Mouse (Mus musculus) heart, adult 2 months (tissue): ENCODE measurements around the gene Parp14. TPM values are rescaled to one million over a fixed set of nuclear protein-coding genes. Genes with fewer than 3 reads are reported as not detected.

Experiments
- DNase-seq, 2 experiments: peaks; one replicate each; pipeline ENCODE4 v3.0.0; 2021
- H3K27ac ChIP-seq: fragments of 200-600 bp; 2 replicates; pipeline ENCODE4 v1.8.1; 2022
- H3K27me3 ChIP-seq: fragments of 200-500 bp; 2 replicates; pipeline ENCODE4 v1.6.1; 2012; ENCODE audit warnings: mild to moderate bottlenecking, low read length, inconsistent platforms, mixed read lengths; ENCODE audit not compliant: control insufficient read depth, insufficient read depth
- H3K36me3 ChIP-seq: fragments of 200-500 bp; 2 replicates; pipeline ENCODE4 v1.6.1; 2012; ENCODE audit warnings: low read length, inconsistent platforms; ENCODE audit not compliant: control insufficient read depth, insufficient read depth
- H3K4me1 ChIP-seq: fragments of 200-500 bp; 2 replicates; pipeline ENCODE4 v1.6.1; 2011; ENCODE audit warnings: low read length; ENCODE audit not compliant: control insufficient read depth, insufficient read depth
- H3K4me3 ChIP-seq: fragments of 200-600 bp; 2 replicates; pipeline ENCODE4 v1.8.1; 2022
- H3K79me2 ChIP-seq: fragments of 200-500 bp; replicated peaks from 2 replicates; pipeline ENCODE4 v1.6.1; 2012; ENCODE audit warnings: mild to moderate bottlenecking, inconsistent platforms, low read length, moderate library complexity, mixed read lengths; ENCODE audit not compliant: control insufficient read depth, insufficient read depth
- H3K9ac ChIP-seq: fragments of 200-500 bp; 2 replicates; pipeline ENCODE4 v1.6.1; 2012; ENCODE audit warnings: low read depth, mild to moderate bottlenecking, control low read depth, inconsistent platforms, low read length, mixed read lengths
- CTCF ChIP-seq: fragments of 200-600 bp; IDR thresholded peaks from 2 replicates; pipeline ENCODE4 v1.8.1; 2022; ENCODE audit warnings: antibody characterized with exemption, mild to moderate bottlenecking, moderate library complexity
- EP300 ChIP-seq: fragments of 200-500 bp; IDR thresholded peaks from 2 replicates; pipeline ENCODE4 v1.6.1; 2011; ENCODE audit warnings: low read depth, low read length, control low read depth; ENCODE audit not compliant: insufficient read depth
- POLR2A ChIP-seq: fragments of 200-500 bp; IDR thresholded peaks from 2 replicates; pipeline ENCODE4 v1.6.1; 2011; ENCODE audit warnings: mild to moderate bottlenecking, low read depth, low read length, control low read depth; ENCODE audit not compliant: insufficient read depth
- WGBS: fragments of 180-500 bp; shearing (Covaris S2); methylation state at CpG from one replicate; pipeline ENCODE4 v1.1.7; 2018; 5-methylcytosine and 5-hydroxymethylcytosine counted together
- intact Hi-C: fragments of 180-260 bp; cut with DNase I; formaldehyde crosslinking; loops from one replicate; pipeline ENCODE4 v1.15.1; 2025
- polyA plus RNA-seq: library from polyadenylated mRNA; depleted of rRNA; stranded (reverse); fragments of >200 nt; gene quantifications from 2 replicates; pipeline ENCODE4 v1.2.3, GENCODE M21; 2012
- total RNA-seq, 2 experiments: library from RNA; stranded (reverse); gene quantifications; 2 replicates each; pipeline ENCODE4 v1.2.3; 2021

The Parp14 gene
- total and polyA plus RNA-seq, 3 experiments: 3.8 to 11.3 (median 9.9) TPM

GRCm38 (mm10) chr16:35839680-35840079, 31.7 kb downstream of the Parp14 start:
- DNase-seq: peak in 1 of 2 experiments; percentile 17

GRCm38 (mm10) chr16:35834653-35835052, 36.7 kb downstream of the Parp14 start:
- TF ChIP-seq EP300: no peak
- TF ChIP-seq CTCF: no peak
- TF ChIP-seq POLR2A: no peak
- no peak for DNase-seq
- Histone ChIP-seq H3K36me3 (no peaks in the 10 kb centered on the region; the same call in 1 of the 2 replicates), H3K27ac (no peak overlapping the region), H3K4me3 (no peak overlapping the region), H3K9ac (no peak overlapping the region), H3K27me3 (no peaks in the 10 kb centered on the region), H3K4me1 (no peaks in the 10 kb centered on the region), H3K79me2 (no peaks in the 10 kb centered on the region)
- intact Hi-C loops: no loop called here
- WGBS: 81% methylated on average over 8 of the region's 8 CpGs

More at GRCm38 (mm10) chr16:35839680-35840079, 31.7 kb downstream of the Parp14 start:
- Histone ChIP-seq H3K27me3 (no peaks in the 10 kb centered on the region), H3K9ac (no peak overlapping the region), H3K27ac (no peak overlapping the region), H3K79me2 (no peaks in the 10 kb centered on the region), H3K4me3 (no peak overlapping the region), H3K36me3 (no peaks in the 10 kb centered on the region; the same call in 1 of the 2 replicates), H3K4me1 (no peaks in the 10 kb centered on the region)
- WGBS: 23% methylated on average over 1 of the region's 1 CpGs
- intact Hi-C loops: no loop called here
- TF ChIP-seq POLR2A (no peak), CTCF (peak; percentile 83)

GRCm38 (mm10) chr16:35832926-35833325, 38.4 kb downstream of the Parp14 start:
- Histone ChIP-seq H3K4me1 (no peaks in the 10 kb centered on the region), H3K27ac (no peak overlapping the region), H3K9ac (no peak overlapping the region), H3K4me3 (no peak overlapping the region), H3K36me3 (no peaks in the 10 kb centered on the region; the same call in 1 of the 2 replicates), H3K79me2 (no peaks in the 10 kb centered on the region), H3K27me3 (no peaks in the 10 kb centered on the region)
- intact Hi-C loops: no loop called here
- 82% methylated on average over 3 of the region's 3 CpGs for WGBS
- TF ChIP-seq POLR2A: no peak
- TF ChIP-seq EP300: no peak
- no peak for TF ChIP-seq CTCF
- no peak for DNase-seq

GRCm38 (mm10) chr16:35829999-35830398, 41.3 kb downstream of the Parp14 start:
- 48% methylated on average over 7 of the region's 7 CpGs for WGBS

GRCm38 (mm10) chr16:35817255-35818089, 53.9 kb downstream of the Parp14 start:
- H3K27me3 ChIP-seq: no peaks in the 10 kb centered on the region
- H3K27ac ChIP-seq: no peak overlapping the region
- H3K9ac ChIP-seq: no peak overlapping the region
- WGBS: 32% methylated on average over 13 of the region's 13 CpGs
- no peaks in the 10 kb centered on the region; the same call in 1 of the 2 replicates for H3K4me1 ChIP-seq
- no peak overlapping the region for H3K4me3 ChIP-seq
- TF ChIP-seq POLR2A (no peak), EP300 (peak; percentile 96), CTCF (peak; percentile 98; the same call in 1 of the 2 replicates)
- DNase-seq: peak; percentile 80 to 86
- no peaks in the 10 kb centered on the region for H3K79me2 ChIP-seq
- intact Hi-C loops: loop anchor here (1.0 to 10.0 kb wide), 3 partner anchors 83 to 498 kb away; partner anchors contain the start of gene Sema5b
- H3K36me3 ChIP-seq: no peaks in the 10 kb centered on the region

More at GRCm38 (mm10) chr16:35829999-35830398, 41.3 kb downstream of the Parp14 start:
- Histone ChIP-seq H3K27ac (no peak overlapping the region), H3K27me3 (no peaks in the 10 kb centered on the region), H3K9ac (no peak overlapping the region), H3K4me1 (no peaks in the 10 kb centered on the region), H3K4me3 (no peak overlapping the region), H3K79me2 (no peaks in the 10 kb centered on the region), H3K36me3 (no peaks in the 10 kb centered on the region; the same call in 1 of the 2 replicates)
- intact Hi-C loops: no loop called here
- TF ChIP-seq EP300 (no peak), POLR2A (no peak), CTCF (no peak)
- no peak for DNase-seq

- Histone ChIP-seq H3K4me3 (no peak overlapping the region), H3K9ac (no peak overlapping the region), H3K27ac (no peak overlapping the region), H3K79me2 (no peaks in the 10 kb centered on the region), H3K4me1 (no peaks in the 10 kb centered on the region; the same call in 1 of the 2 replicates), H3K27me3 (no peaks in the 10 kb centered on the region), H3K36me3 (no peaks in the 10 kb centered on the region)
- TF ChIP-seq EP300 (no peak), CTCF (no peak), POLR2A (no peak)
- no peak for DNase-seq
- WGBS: 71% methylated on average over 3 of the region's 3 CpGs
- intact Hi-C loops: loop anchor here (10.0 kb wide), 1 partner anchor 268 kb away; the partner anchor contains the start of gene Sema5b
Measured at GRCm38 (mm10) chr16:35813119-35813518, 58.2 kb downstream of the Parp14 start.
